Mouse (Mus musculus) embryo, embryonic 11.5 days (tissue): ENCODE measurements around the gene Scgb2b21.
A peak's percentile ranks its signal among the peaks of the same experiment; 100 is the strongest.

Experiments
- DNase-seq: peaks from one replicate; pipeline ENCODE4 v3.0.0-alpha.2; 2012; ENCODE audit warnings: low read depth, low spot score

Scgb2b21 gene

GRCm38 (mm10) chr7:33520358-33520757, at the start of gene Scgb2b21:
TSS of gene Scgb2b21 (minus strand) at chr7:33520458.
- DNase-seq, result no peak

- DNase-seq, result peak; percentile 1
Measured at GRCm38 (mm10) chr7:33543420-33543819, 23.2 kb upstream of the Scgb2b21 start.
